Mouse (Mus musculus) limb, embryonic 11.5 days (tissue): ENCODE results near the gene Gabrb2. TPM values are rescaled to one million over a fixed set of nuclear protein-coding genes. Genes with fewer than 3 reads are reported as not detected.

ENCODE experiments used
- ATAC-seq: fragments of 200-750 bp; cut with Nextera tagmentation; 2 replicates; pipeline ENCODE4 v1.8.0; 2017; ENCODE audit warnings: low read depth; ENCODE audit not compliant: insufficient number of reproducible peaks, low FRiP score, low TSS enrichment
- DNase-seq: peaks from one replicate; pipeline ENCODE4 v3.0.0-alpha.2; 2015; ENCODE audit warnings: low spot score
- H3K27ac ChIP-seq: fragments of 300-500 bp; sonication (generic); replicated peaks from 2 replicates; pipeline ENCODE4 v1.5.1; 2014; ENCODE audit warnings: low read depth, mild to moderate bottlenecking, low read length
- H3K27me3 ChIP-seq: fragments of 300-500 bp; sonication (generic); 2 replicates; pipeline ENCODE4 v1.6.1; 2014; ENCODE audit warnings: mild to moderate bottlenecking, low read length, mixed read lengths; ENCODE audit not compliant: control insufficient read depth, insufficient read depth
- H3K36me3 ChIP-seq: fragments of 300-500 bp; sonication (generic); 2 replicates; pipeline ENCODE4 v1.6.1; 2014; ENCODE audit warnings: mild to moderate bottlenecking, low read length, moderate library complexity, mixed read lengths; ENCODE audit not compliant: control insufficient read depth, insufficient read depth
- H3K4me1 ChIP-seq: fragments of 300-500 bp; sonication (generic); 2 replicates; pipeline ENCODE4 v1.6.1; 2014; ENCODE audit warnings: low read length, mixed read lengths; ENCODE audit not compliant: control insufficient read depth, insufficient read depth
- H3K4me2 ChIP-seq: fragments of 300-500 bp; sonication (generic); 2 replicates; pipeline ENCODE4 v1.6.1; 2014; ENCODE audit warnings: low read depth, mild to moderate bottlenecking, moderate library complexity; ENCODE audit not compliant: severe bottlenecking
- H3K4me3 ChIP-seq: fragments of 300-500 bp; sonication (generic); 2 replicates; pipeline ENCODE4 v1.5.1; 2014; ENCODE audit warnings: low read depth, low read length
- H3K9ac ChIP-seq: fragments of 300-500 bp; sonication (generic); 2 replicates; pipeline ENCODE4 v1.6.1; 2014; ENCODE audit warnings: mild to moderate bottlenecking, low read length
- H3K9me3 ChIP-seq: fragments of 300-500 bp; sonication (generic); 2 replicates; pipeline ENCODE4 v1.6.1; 2016; ENCODE audit warnings: low read length; ENCODE audit not compliant: control insufficient read depth
- WGBS: fragments of 180-500 bp; shearing (Covaris S2); extraction: QIAGEN DNeasy Blood & Tissue Kit; methylation state at CpG from one replicate; pipeline ENCODE4 v1.1.7; 2014; 5-methylcytosine and 5-hydroxymethylcytosine counted together
- polyA plus RNA-seq: library from polyadenylated mRNA; unstranded; fragments of >200 nt; fragmentation: Nextera tagmentation; extraction: Ambion mirVana; gene quantifications from 2 replicates; pipeline ENCODE4 v1.2.1, GENCODE M21; 2014

Gabrb2 gene
- polyA plus RNA-seq, 1 experiment from 2014 or later = 0.49 TPM

DNA sequence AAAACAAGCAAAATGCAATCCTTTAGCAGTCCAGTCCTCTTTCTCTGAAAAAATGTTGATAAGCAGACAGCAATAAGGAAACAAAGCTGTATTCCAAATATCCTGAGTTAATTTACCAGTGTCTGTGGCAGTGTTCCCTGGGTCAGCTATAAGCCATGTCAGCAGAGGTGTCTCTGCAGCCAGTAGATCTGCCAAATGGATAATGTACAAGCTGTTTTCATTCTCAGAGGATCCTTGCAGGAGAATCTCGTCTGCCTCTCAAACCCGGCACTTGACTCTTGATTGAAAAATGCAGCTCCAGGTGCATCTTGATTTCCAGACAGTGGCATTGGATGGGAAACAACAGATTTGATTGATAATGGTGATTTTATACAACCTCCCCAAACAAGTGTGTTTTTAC, 198.6 kb downstream of the Gabrb2 start:
- Histone ChIP-seq H3K9ac (no peak overlapping the region), H3K9me3 (no peaks in the 10 kb centered on the region), H3K27ac (no peak overlapping the region), H3K36me3 (no peaks in the 10 kb centered on the region), H3K4me3 (no peak overlapping the region), H3K4me1 (no peaks in the 10 kb centered on the region), H3K4me2 (no peak overlapping the region), H3K27me3 (no peaks in the 10 kb centered on the region)
- 81% methylated on average over 2 of the region's 2 CpGs for WGBS
- DNase-seq (no peak), ATAC-seq (no peak)

DNA sequence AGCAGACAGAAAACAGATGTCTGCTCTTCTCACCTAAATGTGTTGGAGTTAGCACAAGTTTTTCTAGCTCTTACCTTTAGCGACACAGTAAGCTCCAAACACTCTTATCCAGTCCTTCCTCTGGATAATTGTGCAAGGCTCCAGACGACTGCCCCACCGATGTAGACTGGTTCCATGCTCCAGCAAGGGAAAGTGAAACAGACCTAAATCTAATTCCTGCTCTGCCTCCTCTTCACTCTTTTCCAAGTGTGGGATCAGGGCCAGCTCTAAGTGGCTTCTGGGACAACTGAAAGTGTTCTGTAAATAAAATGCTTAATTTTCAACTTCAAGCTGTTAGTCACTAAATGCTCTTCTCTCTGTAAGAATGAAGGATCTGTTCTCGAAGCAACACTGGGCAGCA, 201.6 kb downstream of the Gabrb2 start:
- H3K27me3 ChIP-seq = no peaks in the 10 kb centered on the region
- WGBS = 85% methylated on average over 4 of the region's 4 CpGs
- H3K4me1 ChIP-seq = no peaks in the 10 kb centered on the region
- no peak overlapping the region for H3K9ac ChIP-seq
- no peak for DNase-seq
- no peaks in the 10 kb centered on the region for H3K9me3 ChIP-seq
- H3K27ac ChIP-seq = no peak overlapping the region
- H3K4me3 ChIP-seq = no peak overlapping the region
- H3K4me2 ChIP-seq = no peak overlapping the region
- ATAC-seq = no peak
- no peaks in the 10 kb centered on the region for H3K36me3 ChIP-seq

DNA sequence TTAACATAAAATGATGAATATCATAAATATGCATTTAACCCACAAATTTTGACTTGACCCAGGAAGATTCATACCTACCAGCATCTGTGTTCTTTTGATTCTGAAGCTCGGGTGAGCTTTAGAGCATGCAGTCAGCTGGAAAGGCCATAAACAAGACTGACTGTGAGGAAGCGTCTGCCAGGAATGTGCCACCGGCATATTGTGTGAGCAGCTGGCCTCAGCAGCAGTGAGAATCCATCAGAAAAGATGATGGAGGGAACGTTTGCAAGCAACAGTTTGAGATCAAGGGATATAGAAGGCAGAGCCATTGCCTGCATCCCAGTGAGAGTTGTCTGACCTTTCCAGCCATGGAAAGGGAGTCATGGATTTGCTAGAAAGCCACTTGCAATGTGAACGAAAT, 230.6 kb downstream of the Gabrb2 start:
- no peaks in the 10 kb centered on the region for H3K36me3 ChIP-seq
- no peaks in the 10 kb centered on the region for H3K9me3 ChIP-seq
- ATAC-seq = no peak
- 64% methylated on average over 5 of the region's 5 CpGs for WGBS
- no peak overlapping the region for H3K27ac ChIP-seq
- no peaks in the 10 kb centered on the region for H3K4me1 ChIP-seq
- no peak overlapping the region for H3K4me3 ChIP-seq
- H3K9ac ChIP-seq = no peak overlapping the region
- no peak overlapping the region for H3K4me2 ChIP-seq
- H3K27me3 ChIP-seq = no peaks in the 10 kb centered on the region
- DNase-seq = no peak

DNA sequence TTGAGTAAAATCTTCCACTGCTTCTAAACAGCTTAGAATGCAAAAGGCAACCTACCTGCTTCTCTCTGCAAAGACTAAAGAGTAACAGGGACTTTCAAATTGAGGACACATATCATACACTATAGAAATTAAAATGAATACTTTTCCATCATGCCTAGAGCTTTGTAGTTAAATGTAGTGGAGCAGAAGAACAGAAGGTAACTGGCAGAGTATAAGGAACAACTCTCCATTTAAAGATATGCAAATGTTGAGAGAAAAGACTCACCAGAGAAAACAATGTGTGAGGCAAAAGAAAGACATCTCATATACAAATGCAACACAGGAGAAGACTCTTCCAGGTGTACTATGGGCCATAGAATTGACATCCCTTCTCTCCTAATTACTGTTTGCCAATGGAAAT, 232.0 kb downstream of the Gabrb2 start:
- DNase-seq (no peak), ATAC-seq (no peak)
- Histone ChIP-seq H3K36me3 (no peaks in the 10 kb centered on the region), H3K4me3 (no peak overlapping the region), H3K27ac (no peak overlapping the region), H3K27me3 (no peaks in the 10 kb centered on the region), H3K9me3 (no peaks in the 10 kb centered on the region), H3K9ac (no peak overlapping the region), H3K4me2 (no peak overlapping the region), H3K4me1 (no peaks in the 10 kb centered on the region)

DNA sequence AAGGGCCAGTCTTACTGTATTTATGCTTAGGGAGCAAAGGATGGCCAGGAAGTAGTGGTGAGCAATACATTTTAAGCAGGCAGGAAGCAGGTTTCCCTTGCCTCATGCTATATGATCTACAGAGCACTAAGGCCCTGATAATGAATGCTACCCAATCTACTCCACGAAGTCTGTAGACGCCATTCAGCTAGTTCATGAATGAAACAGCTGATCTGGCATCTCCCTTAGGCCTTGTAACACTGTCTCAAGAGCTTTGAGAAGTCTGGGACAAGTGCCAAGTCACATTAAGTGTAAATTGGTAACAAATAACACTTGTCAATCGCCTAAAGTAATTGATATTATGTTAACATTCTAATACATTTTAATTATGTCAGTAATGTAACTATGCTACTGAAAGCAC, 234.6 kb downstream of the Gabrb2 start:
- Histone ChIP-seq H3K27me3 (no peaks in the 10 kb centered on the region), H3K4me3 (no peak overlapping the region), H3K9ac (no peak overlapping the region), H3K4me1 (no peaks in the 10 kb centered on the region), H3K36me3 (no peaks in the 10 kb centered on the region), H3K4me2 (no peak overlapping the region), H3K9me3 (no peaks in the 10 kb centered on the region), H3K27ac (no peak overlapping the region)
- WGBS = 77% methylated on average over 3 of the region's 3 CpGs
- no peak for ATAC-seq
- DNase-seq = no peak

DNA sequence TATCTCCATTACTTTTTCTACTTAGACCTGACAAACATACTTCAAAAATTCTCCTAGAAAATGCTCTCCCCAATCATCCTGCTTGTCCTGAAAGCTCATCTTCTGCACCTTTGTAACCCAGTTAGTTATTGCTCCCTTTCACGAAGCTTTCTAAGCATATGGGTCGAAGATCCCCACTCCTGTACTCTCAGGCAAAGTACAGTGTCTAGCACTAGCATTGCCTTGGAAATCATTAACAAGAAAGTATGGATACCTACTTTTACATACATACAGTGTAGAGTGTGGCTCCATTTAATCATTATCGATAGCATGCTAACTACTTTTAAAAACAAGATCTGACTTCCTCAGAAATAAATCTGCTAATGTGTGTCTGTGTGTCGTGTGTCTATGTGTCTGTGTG, 249.1 kb downstream of the Gabrb2 start:
- H3K4me3 ChIP-seq = no peak overlapping the region
- H3K4me2 ChIP-seq = no peak overlapping the region
- H3K27ac ChIP-seq = no peak overlapping the region
- ATAC-seq (no peak), DNase-seq (no peak)
- no peaks in the 10 kb centered on the region for H3K4me1 ChIP-seq
- 91% methylated on average over 4 of the region's 4 CpGs for WGBS
- no peaks in the 10 kb centered on the region for H3K9me3 ChIP-seq
- no peaks in the 10 kb centered on the region for H3K36me3 ChIP-seq
- H3K9ac ChIP-seq = no peak overlapping the region
- H3K27me3 ChIP-seq = no peaks in the 10 kb centered on the region

Other genes starting within 250 kb of the Gabrb2 start
- 0.37 and 0.52 TPM in 2 replicates for gene Gabra1, start 236.8 kb upstream of the Gabrb2 start, polyA plus RNA-seq
- not detected in 2 replicates for gene Gabra6, start 98.7 kb upstream of the Gabrb2 start, polyA plus RNA-seq